Mouse (Mus musculus) cerebellum, postnatal 25 days (tissue): Measurements from ENCODE around the gene Gm44579.

Source experiments
- DNase-seq, 2 experiments: peaks; one replicate each; pipeline ENCODE4 v3.0.0; 2021; ENCODE audit warnings: mixed read lengths in 2 of 2

Gene Gm44579

DNA sequence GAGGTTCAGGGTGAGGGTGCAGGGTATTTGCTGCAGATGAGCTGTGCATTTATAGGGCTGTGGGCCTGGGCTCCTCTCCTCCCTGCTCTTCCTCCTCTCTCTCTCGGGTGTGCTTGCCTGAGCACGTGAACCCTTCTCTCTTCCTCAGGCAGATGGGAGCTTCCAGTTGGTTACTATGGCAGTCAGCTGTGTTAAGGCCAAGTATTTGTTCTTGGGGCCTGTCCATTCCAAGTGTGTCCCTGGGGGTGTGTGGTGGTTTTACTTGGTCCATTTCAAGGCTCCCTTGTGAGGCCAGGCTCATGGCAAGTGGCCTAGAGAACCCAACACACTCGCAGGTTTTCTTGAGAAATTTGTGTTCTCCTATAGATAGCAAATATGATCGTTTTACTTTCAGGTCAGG is at the start of gene Gm44579, which contains the start of gene Olfr287:
Gene Gm44579 (minus strand): TSS at position 101 of the 400 bp plus-strand sequence.
Gene Olfr287 (minus strand): TSS at position 180 of the 400 bp plus-strand sequence.
- no peak for DNase-seq

DNA sequence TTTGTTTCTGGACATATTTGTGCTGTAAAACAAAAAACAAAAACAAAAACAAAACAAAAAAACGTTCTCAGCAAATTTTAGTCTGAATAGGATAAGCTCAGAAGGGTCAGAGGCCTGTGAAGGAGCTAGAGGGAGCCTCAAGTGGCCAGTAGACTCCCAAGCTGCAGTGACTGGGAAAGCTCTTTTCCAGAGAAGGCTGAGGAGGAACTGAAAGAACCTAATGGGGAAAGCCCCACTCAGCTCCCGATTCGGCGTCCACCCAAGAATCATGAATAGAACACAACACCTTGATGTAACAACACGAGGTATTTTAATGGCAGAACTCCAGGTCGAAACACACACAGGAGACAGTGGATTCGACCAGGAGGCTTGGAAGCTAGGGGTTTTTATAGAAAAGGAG is 37.0 kb upstream of the Gm44579 start:
- DNase-seq = no peak

DNA sequence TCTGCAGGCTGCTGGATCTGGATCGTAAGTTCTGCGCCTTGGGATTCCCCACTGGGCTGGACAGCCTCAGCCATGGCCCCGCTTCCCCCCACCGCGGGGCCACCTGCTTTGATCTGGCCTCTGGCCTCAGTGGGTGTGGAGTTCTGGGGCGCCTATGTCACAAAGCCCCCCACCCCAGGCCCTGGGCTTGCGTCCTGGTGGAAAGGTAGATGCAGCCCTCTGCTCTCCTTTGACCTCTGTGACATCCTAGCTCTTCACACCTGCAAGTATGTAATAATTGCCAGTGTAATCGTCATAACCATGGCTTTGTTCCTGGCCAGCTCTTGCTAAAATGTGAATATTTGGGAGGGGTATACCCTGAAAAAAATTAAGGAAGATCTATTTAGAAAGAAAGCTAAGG is 36.4 kb upstream of the Gm44579 start, which contains the start of gene H1fnt:
Gene H1fnt (minus strand): TSS at position 101 of the 400 bp plus-strand sequence.
- no peak for DNase-seq

DNA sequence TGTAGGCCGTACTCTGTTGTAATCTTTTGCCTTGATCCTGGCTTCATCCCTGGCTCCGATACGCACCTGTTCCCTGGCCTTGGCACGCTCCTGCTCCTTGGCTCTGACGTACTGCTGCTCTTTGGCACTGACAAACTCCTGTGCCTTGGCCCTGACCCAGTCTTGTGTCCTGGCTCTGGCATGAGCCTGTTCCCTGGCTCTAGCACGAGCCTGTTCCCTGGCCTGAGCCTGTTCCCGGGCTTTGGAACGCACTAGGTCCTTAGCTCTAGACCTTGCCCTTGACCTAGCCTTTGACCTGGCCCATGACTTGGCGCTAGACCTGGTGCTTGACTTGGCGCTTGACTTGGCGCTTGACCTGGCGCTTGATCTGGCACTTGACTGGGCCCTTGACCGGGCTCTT is 35.5 kb upstream of the Gm44579 start:
- peak; percentile 60 to 74 for DNase-seq

GRCm38 (mm10) chr15:98235442-98235841 is 14.7 kb upstream of the Gm44579 start:
- no peak for DNase-seq

DNA sequence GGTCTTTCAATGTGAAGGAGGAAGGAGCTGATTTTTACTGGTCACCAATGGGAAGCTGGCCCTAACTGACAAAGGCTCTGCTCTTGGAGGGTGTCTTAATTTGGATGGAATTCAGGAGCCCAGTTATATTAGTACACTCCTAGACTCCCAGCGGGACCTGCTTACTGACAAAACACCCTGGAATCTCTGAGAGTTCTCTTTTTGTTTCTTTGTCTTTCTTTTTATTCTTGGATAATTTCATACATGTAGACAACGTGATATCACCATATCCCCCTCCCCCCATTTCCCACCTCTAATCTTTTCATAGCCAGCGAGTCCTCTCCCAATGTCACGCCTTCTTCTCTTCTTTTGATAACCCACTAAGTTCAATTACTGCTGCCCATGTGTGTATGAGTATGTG is 13.6 kb upstream of the Gm44579 start, which contains the start of gene Olfr286:
Gene Olfr286 (minus strand): TSS at position 101 of the 400 bp plus-strand sequence.
- no peak for DNase-seq

GRCm38 (mm10) chr15:98226096-98226495 is 5.3 kb upstream of the Gm44579 start:
- no peak for DNase-seq

- no peak for DNase-seq
Measured at GRCm38 (mm10) chr15:98225610-98226009, 4.8 kb upstream of the Gm44579 start.

DNA sequence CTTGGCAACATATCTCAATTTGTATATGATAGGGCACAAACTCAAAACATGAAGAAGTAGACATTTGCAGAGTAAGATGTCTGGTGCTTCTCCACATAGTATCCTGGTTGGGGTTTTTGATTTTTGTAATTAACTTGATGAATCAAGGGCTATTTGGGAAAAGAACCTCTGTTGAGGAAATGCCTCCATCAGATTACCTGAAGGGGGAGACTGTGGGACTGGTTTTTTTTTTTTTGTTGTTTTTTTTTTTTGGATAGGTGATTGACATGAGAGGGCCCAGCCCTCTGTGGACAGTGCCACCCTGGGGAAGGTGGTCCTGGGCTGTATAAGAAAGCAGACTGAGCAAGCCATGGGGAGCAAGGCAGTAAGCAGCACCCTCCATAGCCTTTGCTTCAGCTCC is 1.6 kb upstream of the Gm44579 start:
- no peak for DNase-seq

DNA sequence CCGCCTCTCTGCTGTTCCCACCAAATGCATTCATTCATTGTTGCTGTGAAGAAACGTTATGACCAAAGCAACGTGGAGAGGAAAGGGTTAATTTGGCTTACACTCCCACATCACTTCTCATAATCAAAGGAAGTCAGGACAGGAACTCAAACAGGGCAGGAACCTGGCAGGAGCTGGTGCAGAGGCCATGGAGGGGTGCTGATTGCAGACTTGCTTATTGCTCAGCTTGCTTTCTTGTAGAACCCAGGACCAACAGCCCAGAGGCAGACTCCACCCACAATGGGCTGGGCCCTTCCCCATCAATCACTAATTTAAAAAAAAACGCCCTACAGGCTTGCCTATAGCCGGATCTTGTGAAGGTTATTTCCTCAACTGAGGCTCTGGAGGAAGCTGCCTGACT is 6.6 kb downstream of the Gm44579 start:
- no peak for DNase-seq

DNA sequence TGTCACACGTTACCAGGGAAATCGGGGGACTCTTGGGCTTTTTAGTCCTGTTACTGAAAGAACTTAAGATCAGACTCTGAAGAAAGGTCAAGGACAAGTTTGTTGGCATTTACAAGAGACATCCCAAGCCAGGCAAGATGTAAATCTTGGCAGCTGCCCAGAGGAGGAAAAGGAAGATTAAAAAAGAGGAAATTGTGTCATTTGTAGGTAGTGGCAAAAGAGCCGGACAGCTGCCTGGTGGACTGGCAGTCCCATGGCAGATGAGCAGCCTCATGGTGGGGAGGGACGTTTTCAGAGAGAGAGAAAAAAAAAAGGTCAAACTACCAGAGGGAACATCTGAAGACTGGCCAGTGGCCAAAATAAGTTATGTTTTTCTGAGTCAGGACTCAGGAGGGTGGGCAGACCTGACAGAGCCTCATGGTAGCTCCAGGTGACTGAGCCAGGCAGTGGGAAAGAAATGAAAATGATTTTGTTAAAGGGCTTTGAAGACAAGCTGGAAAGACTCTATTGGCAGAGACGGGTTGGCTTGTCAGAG is 7.4 kb downstream of the Gm44579 start:
- no peak for DNase-seq

DNA sequence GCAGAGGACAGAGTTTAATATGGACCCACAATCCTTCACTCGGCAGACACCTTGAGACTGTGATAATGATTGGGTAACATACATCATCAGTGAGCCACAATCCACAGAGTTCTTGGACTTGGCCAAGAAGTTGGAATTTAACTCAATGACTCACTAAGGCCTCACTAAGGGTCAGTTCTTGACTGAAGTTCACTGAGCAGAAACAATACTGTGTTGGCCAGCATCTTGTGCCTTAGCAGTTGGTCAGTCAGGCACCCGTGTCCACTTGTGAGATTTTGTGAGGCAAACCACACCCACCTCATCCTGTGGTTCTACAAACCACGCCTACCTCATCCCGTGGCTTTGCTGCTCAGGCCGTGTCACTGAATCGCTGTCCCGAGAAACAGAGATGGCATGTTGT is 11.1 kb downstream of the Gm44579 start:
- no peak for DNase-seq

GRCm38 (mm10) chr15:98195442-98195841 is 25.3 kb downstream of the Gm44579 start, which contains the start of gene Olfr288:
TSS of gene Olfr288 (minus strand) at chr15:98195542.
- DNase-seq = no peak

DNA sequence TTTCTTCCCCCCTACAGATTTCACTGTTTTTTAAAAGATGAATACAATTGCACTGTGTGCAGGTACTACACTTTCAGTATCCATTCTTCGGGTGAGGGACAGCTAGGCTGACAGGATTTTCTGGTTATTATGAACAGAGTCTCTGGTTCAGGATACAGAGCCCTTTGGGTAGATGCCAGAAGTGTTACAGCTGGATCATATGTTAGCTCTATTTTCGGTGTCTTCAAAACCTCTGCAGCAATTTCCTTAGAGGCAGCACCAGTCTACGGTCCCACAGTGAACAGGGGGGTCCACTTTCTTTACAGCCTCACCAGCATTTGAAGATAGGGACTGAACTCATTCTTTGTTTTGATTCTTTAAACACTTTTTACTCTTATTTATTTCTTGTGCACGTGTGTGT is 36.3 kb downstream of the Gm44579 start:
- no peak for DNase-seq

- peak; percentile 15 to 30 for DNase-seq
Measured at GRCm38 (mm10) chr15:98181856-98182570, 38.8 kb downstream of the Gm44579 start.

- DNase-seq = peak; percentile 97
Measured at GRCm38 (mm10) chr15:98181132-98181711, 39.6 kb downstream of the Gm44579 start.

DNA sequence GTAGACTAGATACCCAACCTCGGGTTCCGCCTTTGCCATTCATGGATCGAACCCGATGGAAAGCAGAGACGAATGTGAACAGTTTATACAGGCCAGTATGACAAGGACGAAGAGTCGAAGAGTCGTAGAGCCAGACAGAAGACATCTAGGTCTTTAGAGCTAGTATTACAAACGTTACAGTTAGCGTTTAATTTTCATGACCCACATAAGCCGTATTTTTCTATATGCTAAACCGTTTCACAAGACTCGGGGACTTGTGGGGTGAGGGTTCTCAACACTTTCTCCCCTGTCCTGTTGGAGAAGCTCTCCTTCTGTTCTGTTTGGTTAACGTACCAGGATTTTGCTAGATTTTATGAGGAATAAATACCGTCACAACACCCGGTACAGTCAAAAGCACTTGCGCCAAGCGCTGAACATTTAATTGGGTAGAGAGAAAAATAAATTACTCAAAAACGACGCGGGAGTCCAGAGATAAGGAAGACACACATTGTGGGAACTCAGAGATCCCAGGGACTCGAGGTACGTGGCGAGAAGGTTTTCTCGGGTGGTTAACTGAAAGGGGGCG is 40.1 kb downstream of the Gm44579 start:
- peak; percentile 20 to 35 for DNase-seq

GRCm38 (mm10) chr15:98177320-98177719 is 43.5 kb downstream of the Gm44579 start:
- no peak for DNase-seq

GRCm38 (mm10) chr15:98173821-98174220 is 47.0 kb downstream of the Gm44579 start:
- DNase-seq = peak; percentile 16 to 51

DNA sequence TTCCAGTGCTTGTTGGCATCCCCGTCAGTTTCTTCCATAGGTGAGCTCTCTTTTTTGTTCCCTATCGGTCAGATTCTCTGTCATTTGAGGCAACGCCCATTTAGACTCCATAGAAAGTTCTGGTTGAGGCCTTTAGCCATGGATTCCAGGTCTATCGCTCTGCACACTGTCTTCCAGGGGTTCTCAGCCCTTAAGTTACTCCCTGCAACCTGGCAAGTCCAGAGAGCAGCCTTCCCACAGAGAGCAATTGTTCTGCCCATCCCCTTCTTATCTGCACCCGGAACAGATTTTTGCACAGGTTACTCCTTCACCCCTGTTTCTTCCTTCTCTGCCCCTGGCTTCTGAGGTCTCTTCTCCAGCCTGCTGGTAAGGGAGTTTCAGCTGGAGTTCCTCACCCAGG is 48.7 kb downstream of the Gm44579 start:
- no peak for DNase-seq

DNA sequence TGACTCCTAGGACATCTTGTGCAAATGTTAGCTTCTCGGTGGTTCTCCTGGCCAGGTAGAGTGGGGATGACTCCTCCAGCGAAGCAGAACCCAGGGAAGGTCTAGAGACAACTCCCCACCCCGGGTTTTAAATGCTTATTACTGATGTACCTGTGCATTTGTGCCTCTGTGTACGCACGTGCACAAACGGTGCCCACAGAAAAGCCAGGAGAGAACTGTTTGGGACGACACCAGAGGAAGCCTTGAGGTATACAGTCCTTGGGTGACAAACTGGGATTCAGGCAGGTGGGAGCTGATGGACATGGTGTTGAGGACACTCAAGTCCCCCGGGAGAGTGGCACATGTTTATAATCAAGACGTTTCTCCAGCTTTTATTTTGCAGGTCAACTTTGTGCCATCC is 49.9 kb downstream of the Gm44579 start:
- DNase-seq = no peak

DNA sequence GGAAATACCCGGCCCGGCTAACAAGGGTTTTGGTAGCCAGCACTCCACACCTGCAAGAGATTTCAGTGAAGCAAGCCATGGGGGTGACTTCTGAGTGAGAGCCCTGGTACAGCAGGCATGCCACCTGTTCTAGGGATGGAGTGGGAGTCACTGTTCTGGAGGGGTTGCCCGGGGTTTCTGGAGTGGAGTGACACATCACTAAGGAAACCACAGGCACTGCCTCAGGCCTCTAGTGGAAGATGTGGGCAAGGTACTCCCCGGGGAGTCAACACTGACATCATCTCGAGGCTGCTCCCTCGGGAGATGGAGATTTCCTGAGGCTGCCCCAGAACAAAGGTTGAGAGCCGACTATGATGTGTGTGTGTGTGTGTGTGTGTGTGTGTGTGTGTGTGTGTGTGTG is 50.4 kb downstream of the Gm44579 start:
- DNase-seq = no peak

- no peak for DNase-seq
Measured at GRCm38 (mm10) chr15:98168622-98169004, 52.2 kb downstream of the Gm44579 start.
